Mouse (Mus musculus) midbrain, postnatal 0 days (tissue): ENCODE data around the gene Rnase2a. TPM values are rescaled to one million over a fixed set of nuclear protein-coding genes. Genes with fewer than 3 reads are reported as not detected.
"Not testable (repeated sequence)": the region's sequence is repeated elsewhere in the genome, so short reads cannot be mapped to it uniquely, and the experiment has no call there.

Source experiments
- ATAC-seq: fragments of 200-750 bp; cut with Nextera tagmentation; 2 replicates; pipeline ENCODE4 v1.8.0; 2017; ENCODE audit warnings: moderate number of reproducible peaks, mild to moderate bottlenecking, moderate TSS enrichment, moderate library complexity; ENCODE audit not compliant: low FRiP score
- DNase-seq: peaks from one replicate; pipeline ENCODE4 v3.0.0-alpha.2; 2015; ENCODE audit warnings: low spot score
- H3K27ac ChIP-seq: fragments of 300-500 bp; sonication (generic); 2 replicates; pipeline ENCODE4 v1.5.1; 2014; ENCODE audit warnings: low read depth, mild to moderate bottlenecking, low read length, mixed read lengths
- H3K27me3 ChIP-seq: fragments of 300-500 bp; sonication (generic); 2 replicates; pipeline ENCODE4 v1.6.1; 2014; ENCODE audit warnings: low read length, control low read depth, mixed read lengths; ENCODE audit not compliant: insufficient read depth
- H3K36me3 ChIP-seq: fragments of 300-500 bp; sonication (generic); 2 replicates; pipeline ENCODE4 v1.6.1; 2014; ENCODE audit warnings: low read length, control low read depth, mixed read lengths; ENCODE audit not compliant: insufficient read depth
- H3K4me1 ChIP-seq: fragments of 300-500 bp; sonication (generic); 2 replicates; pipeline ENCODE4 v1.6.1; 2014; ENCODE audit warnings: mild to moderate bottlenecking, control low read depth, antibody characterized with exemption, low read length, mixed read lengths; ENCODE audit not compliant: insufficient read depth
- H3K4me2 ChIP-seq: fragments of 300-500 bp; sonication (generic); 2 replicates; pipeline ENCODE4 v1.6.1; 2014; ENCODE audit warnings: low read depth, mild to moderate bottlenecking, low read length, mixed read lengths; ENCODE audit not compliant: poor library complexity, severe bottlenecking
- H3K4me3 ChIP-seq: fragments of 300-500 bp; sonication (generic); 2 replicates; pipeline ENCODE4 v1.5.1; 2014; ENCODE audit warnings: low read depth, mild to moderate bottlenecking, low read length, moderate library complexity
- H3K9ac ChIP-seq: fragments of 300-500 bp; sonication (generic); replicated peaks from 2 replicates; pipeline ENCODE4 v1.6.1; 2014; ENCODE audit warnings: mild to moderate bottlenecking, low read length, moderate library complexity, mixed read lengths; ENCODE audit not compliant: poor library complexity, severe bottlenecking
- H3K9me3 ChIP-seq: fragments of 300-500 bp; sonication (generic); 2 replicates; pipeline ENCODE4 v1.6.1; 2016; ENCODE audit warnings: low read length, control low read depth
- CTCF ChIP-seq: IDR thresholded peaks from 2 replicates; pipeline ENCODE4 v1.5.1; 2016; ENCODE audit warnings: antibody characterized with exemption, mild to moderate bottlenecking
- WGBS: fragments of 180-500 bp; shearing (Covaris S2); extraction: QIAGEN DNeasy Blood & Tissue Kit; methylation state at CpG from one replicate; pipeline ENCODE4 v1.1.7; 2014; 5-methylcytosine and 5-hydroxymethylcytosine counted together
- polyA plus RNA-seq: library from polyadenylated mRNA; unstranded; fragments of >200 nt; fragmentation: Nextera tagmentation; extraction: Ambion mirVana; gene quantifications from 2 replicates; pipeline ENCODE4 v1.2.1, GENCODE M21; 2015
- total RNA-seq: library from RNA; depleted of rRNA; stranded (reverse); fragments of >200 nt; gene quantifications from 2 replicates; pipeline ENCODE4 v1.2.3, GENCODE M21; 2014

Rnase2a gene
- total and polyA plus RNA-seq, 2 experiments from 2014 or later = not detected

- Histone ChIP-seq H3K4me1 (no peaks in the 10 kb centered on the region), H3K4me2 (no peak overlapping the region), H3K9ac (no peak overlapping the region), H3K36me3 (no peaks in the 10 kb centered on the region), H3K27me3 (no peaks in the 10 kb centered on the region), H3K4me3 (no peak overlapping the region), H3K9me3 (no peaks in the 10 kb centered on the region), H3K27ac (no peak overlapping the region)
- DNase-seq (no peak), ATAC-seq (no peak)
- TF ChIP-seq CTCF = no peak
Measured at GRCm38 (mm10) chr14:51262397-51262796, 6.5 kb upstream of the Rnase2a start.

- no peak overlapping the region for H3K27ac ChIP-seq
- no peak overlapping the region for H3K4me3 ChIP-seq
- no peak overlapping the region for H3K4me2 ChIP-seq
- H3K9me3 ChIP-seq = no peaks in the 10 kb centered on the region
- H3K9ac ChIP-seq = no peak overlapping the region
- 91% methylated on average over 7 of the region's 7 CpGs for WGBS
- no peak for DNase-seq
- H3K36me3 ChIP-seq = no peaks in the 10 kb centered on the region
- TF ChIP-seq CTCF = no peak
- no peaks in the 10 kb centered on the region for H3K4me1 ChIP-seq
- no peaks in the 10 kb centered on the region for H3K27me3 ChIP-seq
- ATAC-seq = no peak
Measured at GRCm38 (mm10) chr14:51259741-51260140, 3.8 kb upstream of the Rnase2a start.

- Histone ChIP-seq H3K4me2 (no peak overlapping the region), H3K27me3 (no peaks in the 10 kb centered on the region), H3K4me3 (no peak overlapping the region), H3K9me3 (no peaks in the 10 kb centered on the region), H3K9ac (no peak overlapping the region), H3K36me3 (no peaks in the 10 kb centered on the region), H3K27ac (no peak overlapping the region), H3K4me1 (no peaks in the 10 kb centered on the region)
- WGBS = 93% methylated on average over 1 of the region's 1 CpGs
- no peak for TF ChIP-seq CTCF
- no peak for DNase-seq
- ATAC-seq = no peak
Measured at GRCm38 (mm10) chr14:51253569-51253968, 2.3 kb downstream of the Rnase2a start.

- not testable (repeated sequence) for DNase-seq, H3K27ac ChIP-seq, H3K27me3 ChIP-seq, H3K36me3 ChIP-seq, H3K4me3 ChIP-seq, H3K4me1 ChIP-seq, H3K9me3 ChIP-seq, H3K9ac ChIP-seq, H3K4me2 ChIP-seq, ATAC-seq
Measured at GRCm38 (mm10) chr14:51252206-51252605, 3.7 kb downstream of the Rnase2a start.

- WGBS = 84% methylated on average over 3 of the region's 3 CpGs
- Histone ChIP-seq H3K9ac (no peak overlapping the region), H3K9me3 (no peaks in the 10 kb centered on the region), H3K27ac (no peak overlapping the region), H3K4me3 (no peak overlapping the region), H3K4me1 (no peaks in the 10 kb centered on the region), H3K4me2 (no peak overlapping the region), H3K36me3 (no peaks in the 10 kb centered on the region), H3K27me3 (no peaks in the 10 kb centered on the region)
- TF ChIP-seq CTCF = no peak
- ATAC-seq (no peak), DNase-seq (no peak)
Measured at GRCm38 (mm10) chr14:51250348-51250747, 5.6 kb downstream of the Rnase2a start.

- no peak overlapping the region for H3K4me3 ChIP-seq
- ATAC-seq (no peak), DNase-seq (no peak)
- H3K9ac ChIP-seq = no peak overlapping the region
- no peaks in the 10 kb centered on the region for H3K36me3 ChIP-seq
- H3K4me1 ChIP-seq = no peaks in the 10 kb centered on the region
- no peak for TF ChIP-seq CTCF
- no peaks in the 10 kb centered on the region for H3K9me3 ChIP-seq
- no peak overlapping the region for H3K4me2 ChIP-seq
- no peak overlapping the region for H3K27ac ChIP-seq
- WGBS = 74% methylated on average over 1 of the region's 1 CpGs
- no peaks in the 10 kb centered on the region for H3K27me3 ChIP-seq
Measured at GRCm38 (mm10) chr14:51247736-51248135, 8.2 kb downstream of the Rnase2a start.

- DNase-seq = peak; percentile 55
- no peak for ATAC-seq
- H3K36me3 ChIP-seq = no peaks in the 10 kb centered on the region
- no peaks in the 10 kb centered on the region for H3K27me3 ChIP-seq
- peak; percentile 67 for TF ChIP-seq CTCF
- H3K27ac ChIP-seq = no peak overlapping the region
- H3K9ac ChIP-seq = no peak overlapping the region
- H3K4me1 ChIP-seq = no peaks in the 10 kb centered on the region
- no peaks in the 10 kb centered on the region for H3K9me3 ChIP-seq
- H3K4me3 ChIP-seq = no peak overlapping the region
- H3K4me2 ChIP-seq = no peak overlapping the region
Measured at GRCm38 (mm10) chr14:51240899-51241298, 15.0 kb downstream of the Rnase2a start.

- not testable (repeated sequence) for H3K9ac ChIP-seq, H3K36me3 ChIP-seq, H3K27me3 ChIP-seq, H3K27ac ChIP-seq, ATAC-seq, H3K4me1 ChIP-seq, H3K4me2 ChIP-seq, DNase-seq, H3K9me3 ChIP-seq, H3K4me3 ChIP-seq
- 76% methylated on average over 1 of the region's 1 CpGs for WGBS
Measured at GRCm38 (mm10) chr14:51237488-51237887, 18.4 kb downstream of the Rnase2a start.

GRCm38 (mm10) chr14:51229657-51230056 lies 26.3 kb downstream of the Rnase2a start:
- ATAC-seq, H3K9ac ChIP-seq, H3K9me3 ChIP-seq, DNase-seq, H3K36me3 ChIP-seq, H3K4me3 ChIP-seq, H3K4me2 ChIP-seq, H3K27ac ChIP-seq, H3K4me1 ChIP-seq, H3K27me3 ChIP-seq: not testable (repeated sequence)
- 55% methylated on average over 4 of the region's 4 CpGs for WGBS
